Mouse (Mus musculus): ENCODE measurements around the gene Cox15. TPM values are rescaled to one million over a fixed set of nuclear protein-coding genes. Genes with fewer than 3 reads are reported as not detected.

The Cox15 gene
- total RNA-seq, 2 experiments from 2014 or later, result 13.0 to 16.6 TPM

GRCm38 (mm10) chr19:43762410-43762809 is 9.6 kb upstream of the Cox15 start:
- no peak for DNase-seq (ENCODE audit: low spot score)

GRCm38 (mm10) chr19:43761543-43762256 is 8.9 kb upstream of the Cox15 start:
- DNase-seq (ENCODE audit: low spot score), result no peak

DNA sequence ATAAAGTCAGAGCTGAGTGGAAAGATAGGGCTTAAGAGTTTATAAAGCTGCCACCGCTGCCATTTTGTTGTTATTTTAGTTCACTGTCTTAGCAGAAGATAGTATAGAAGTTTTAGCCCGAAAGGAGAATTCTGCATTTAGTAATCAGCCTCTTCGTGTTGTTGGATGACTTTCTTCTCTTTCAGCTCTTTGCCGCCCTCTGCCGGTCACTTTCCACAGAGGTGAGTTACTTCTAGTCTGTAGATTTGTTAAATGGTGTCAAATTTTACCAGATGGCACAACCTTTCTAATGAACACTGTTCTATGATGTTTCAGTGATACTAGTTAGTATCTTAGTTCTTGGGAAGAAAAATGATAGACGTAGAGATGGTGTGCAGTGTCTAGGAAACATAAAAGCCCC is 7.7 kb upstream of the Cox15 start:
- peak; percentile 71 for DNase-seq (ENCODE audit: low spot score)

DNA sequence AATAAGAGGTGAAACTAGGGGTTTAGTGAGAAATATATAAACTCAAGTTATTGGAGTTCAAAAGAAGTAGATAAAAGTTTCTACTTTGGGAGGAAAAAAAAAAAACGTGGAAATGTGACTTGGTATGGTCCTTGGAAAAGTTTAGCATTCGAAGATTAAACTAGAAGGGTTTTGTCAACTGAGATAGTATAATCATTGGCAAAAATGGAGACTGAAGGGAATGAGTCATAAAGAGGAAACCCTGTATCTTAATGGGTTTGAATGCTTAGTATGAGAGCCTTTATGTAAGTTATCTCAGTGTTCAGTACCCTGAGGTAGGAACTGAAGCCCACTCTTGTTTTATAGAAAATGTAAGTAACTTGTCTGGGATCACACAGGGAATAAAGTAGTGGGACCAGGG is 2.1 kb upstream of the Cox15 start:
- no peak for DNase-seq (ENCODE audit: low spot score)

- no peak for DNase-seq (ENCODE audit: low spot score)
Observed at GRCm38 (mm10) chr19:43754237-43754636, 1.4 kb upstream of the Cox15 start.

GRCm38 (mm10) chr19:43753226-43753835 is 531 bp upstream of the Cox15 start:
- DNase-seq (ENCODE audit: low spot score), result peak; percentile 93

GRCm38 (mm10) chr19:43750008-43750407 is 2.8 kb downstream of the Cox15 start:
- no peak for DNase-seq (ENCODE audit: low spot score)

GRCm38 (mm10) chr19:43747877-43748276 is 4.9 kb downstream of the Cox15 start:
- no peak for DNase-seq (ENCODE audit: low spot score)

DNA sequence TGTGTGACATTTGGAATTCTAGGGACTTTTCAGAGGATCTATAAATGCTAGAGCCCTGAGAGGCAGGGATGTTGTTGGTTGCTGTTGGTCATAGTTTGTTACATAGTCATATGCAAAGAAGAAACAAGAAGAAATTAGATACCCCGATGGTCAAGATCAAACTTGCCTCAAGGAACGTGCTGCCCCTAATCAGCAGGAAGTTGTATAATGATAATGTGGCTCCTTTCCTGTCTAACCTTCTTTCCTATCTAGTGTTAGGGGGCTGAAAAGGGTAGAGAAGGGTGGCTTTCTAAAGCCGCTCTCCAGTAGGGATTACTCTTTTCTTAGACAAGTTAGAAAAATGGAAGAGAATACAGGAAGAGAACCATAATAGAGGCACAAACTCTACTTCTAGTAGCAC is 7.1 kb downstream of the Cox15 start:
- no peak for DNase-seq (ENCODE audit: low spot score)

DNA sequence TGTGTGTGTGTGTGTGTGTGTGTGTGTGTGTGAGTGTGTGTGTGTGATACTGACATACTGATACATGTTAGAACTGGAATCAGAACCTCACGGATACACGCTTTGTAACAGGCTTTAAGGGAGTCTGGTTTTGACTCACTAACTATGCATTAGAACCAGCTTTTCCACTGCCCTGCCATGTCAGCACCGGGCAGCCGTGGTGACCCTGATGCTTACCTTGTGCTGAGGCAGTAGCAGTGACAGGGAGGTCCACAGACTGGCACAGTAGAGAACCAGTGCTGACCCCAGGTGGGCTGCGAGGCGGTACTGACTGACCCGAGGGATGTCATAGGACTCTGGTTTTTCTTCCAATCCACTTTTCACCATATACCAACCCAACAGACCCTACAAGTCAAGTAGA is 9.4 kb downstream of the Cox15 start:
- no peak for DNase-seq (ENCODE audit: low spot score)

DNA sequence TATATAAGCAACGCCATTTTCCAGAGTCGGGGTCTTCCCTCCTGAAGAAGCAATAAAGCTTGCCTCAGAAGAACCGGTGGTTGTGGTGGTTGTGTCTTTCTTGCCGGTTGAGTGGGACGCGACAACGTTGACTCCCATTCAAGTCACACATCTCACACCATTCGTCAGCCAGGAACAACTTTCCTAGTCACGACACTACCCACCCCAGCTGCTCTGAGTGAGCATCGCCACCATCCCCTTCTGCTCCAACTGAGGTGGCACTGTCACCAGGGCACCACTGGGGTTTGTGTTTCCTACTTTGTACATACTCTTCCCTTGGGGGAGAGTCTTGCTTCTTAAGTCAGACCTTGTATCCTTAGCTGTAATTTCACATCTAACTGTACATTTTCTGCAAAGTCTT is 14.4 kb downstream of the Cox15 start:
- no peak for DNase-seq (ENCODE audit: low spot score)

- no peak for DNase-seq (ENCODE audit: low spot score)
Observed at GRCm38 (mm10) chr19:43731157-43731556, 21.6 kb downstream of the Cox15 start.

DNA sequence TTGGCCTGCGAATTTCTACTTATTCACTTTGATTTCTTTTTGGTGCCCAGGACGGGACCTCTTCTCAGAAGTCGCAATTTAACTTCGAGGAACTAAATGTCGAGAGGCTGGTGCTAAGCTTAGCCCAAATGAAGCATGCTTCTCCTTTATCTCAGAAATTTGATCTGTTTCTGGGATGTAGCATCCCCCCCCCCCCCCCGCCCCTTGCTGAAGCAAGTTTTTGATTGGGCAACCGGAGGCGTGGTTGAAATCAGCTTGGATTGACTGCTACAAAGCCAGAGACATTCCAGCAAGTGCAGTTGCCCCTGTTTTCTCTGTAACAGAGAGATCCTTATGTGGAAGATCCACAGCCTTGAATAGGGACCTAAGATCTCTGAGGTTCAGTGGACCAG is 22.8 kb downstream of the Cox15 start:
- no peak for DNase-seq (ENCODE audit: low spot score)

DNA sequence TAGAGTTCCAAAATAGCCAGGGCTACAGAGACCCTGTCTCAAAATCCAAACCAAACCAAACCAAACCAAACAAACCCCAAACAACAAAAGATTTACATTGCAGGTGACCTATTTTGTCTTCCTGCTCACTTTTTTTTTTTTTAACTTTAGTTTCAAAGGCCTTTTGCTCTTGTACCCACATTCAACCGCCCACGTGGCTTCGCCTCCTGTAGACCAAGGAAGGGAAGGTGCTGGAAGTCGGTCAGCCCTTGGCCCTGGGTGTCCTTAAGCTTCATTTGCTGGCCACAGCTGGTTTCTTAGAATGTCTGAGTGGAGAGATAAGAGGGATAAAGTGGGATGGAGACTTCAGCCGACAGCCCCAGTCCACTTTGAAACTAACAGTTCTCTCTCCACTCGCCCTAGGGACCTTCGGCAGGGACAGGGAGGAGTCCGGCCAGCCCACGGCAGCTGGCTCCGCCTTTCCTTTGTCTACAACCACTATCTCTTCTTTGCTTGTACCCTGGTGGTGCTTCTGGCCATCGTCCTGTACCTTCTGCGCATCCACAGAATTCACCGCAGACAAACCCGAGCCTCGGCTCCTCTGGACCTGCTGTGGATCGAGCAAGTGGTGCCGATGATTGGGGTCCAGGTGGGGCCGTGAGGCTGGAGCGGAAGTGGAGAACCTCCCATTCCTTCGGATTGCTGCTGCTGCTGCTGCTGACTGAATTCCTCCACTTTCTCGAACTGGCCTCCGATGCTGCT is 23.3 kb downstream of the Cox15 start:
- no peak for DNase-seq (ENCODE audit: low spot score)

DNA sequence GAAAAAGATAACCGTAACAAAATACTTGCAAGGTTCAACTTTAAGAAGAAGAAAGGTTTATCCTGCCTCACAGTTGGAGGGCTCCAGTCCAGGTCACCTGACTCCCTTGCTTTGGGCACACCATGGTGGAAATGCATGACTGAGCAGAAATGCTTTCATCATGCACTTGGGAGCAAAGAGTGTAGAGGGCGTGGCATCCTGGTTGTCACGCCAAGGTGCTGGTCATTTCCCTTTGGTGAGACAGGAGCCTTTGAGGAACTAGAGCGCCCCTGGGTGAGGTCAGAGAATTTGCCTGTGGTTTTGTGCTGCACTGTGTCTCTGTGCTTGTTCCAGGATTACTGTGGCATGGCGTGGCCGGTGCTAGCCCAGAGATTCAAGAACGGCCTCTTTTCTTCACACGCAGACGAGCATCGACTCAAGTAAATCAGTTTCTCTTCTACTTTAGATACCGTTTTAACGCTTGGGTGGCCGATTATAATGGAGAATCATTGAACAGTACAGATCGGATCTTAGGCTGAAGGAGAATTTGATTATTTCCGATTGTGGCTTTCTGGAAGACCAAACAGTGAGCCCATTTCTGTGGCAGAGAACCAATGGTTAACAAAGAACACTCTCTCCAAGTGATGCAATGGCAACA is 26.2 kb downstream of the Cox15 start:
- no peak for DNase-seq (ENCODE audit: low spot score)

- no peak for DNase-seq (ENCODE audit: low spot score)
Observed at GRCm38 (mm10) chr19:43724821-43725220, 28.0 kb downstream of the Cox15 start.

GRCm38 (mm10) chr19:43724194-43724593 is 28.6 kb downstream of the Cox15 start:
- no peak for DNase-seq (ENCODE audit: low spot score)

DNA sequence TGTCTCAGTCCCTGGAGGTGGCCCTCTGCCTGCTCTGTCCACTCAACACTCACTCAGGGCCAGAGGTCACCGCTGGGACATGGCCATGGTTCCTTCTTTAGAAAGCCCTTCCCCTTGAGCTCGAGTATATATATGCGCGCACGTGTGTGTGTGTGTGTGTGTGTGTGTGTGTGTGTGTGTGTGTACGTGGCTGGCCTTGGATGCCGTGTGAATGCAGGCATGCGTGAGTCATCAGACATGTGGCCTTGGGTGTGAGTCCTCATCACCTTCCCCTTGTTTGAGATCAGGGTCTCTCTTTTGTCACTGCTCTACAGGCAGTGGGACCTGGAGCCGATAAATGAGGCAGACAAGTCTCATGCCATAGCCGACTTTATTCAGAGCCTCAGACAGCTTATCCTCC is 29.3 kb downstream of the Cox15 start:
- DNase-seq (ENCODE audit: low spot score), result no peak

DNA sequence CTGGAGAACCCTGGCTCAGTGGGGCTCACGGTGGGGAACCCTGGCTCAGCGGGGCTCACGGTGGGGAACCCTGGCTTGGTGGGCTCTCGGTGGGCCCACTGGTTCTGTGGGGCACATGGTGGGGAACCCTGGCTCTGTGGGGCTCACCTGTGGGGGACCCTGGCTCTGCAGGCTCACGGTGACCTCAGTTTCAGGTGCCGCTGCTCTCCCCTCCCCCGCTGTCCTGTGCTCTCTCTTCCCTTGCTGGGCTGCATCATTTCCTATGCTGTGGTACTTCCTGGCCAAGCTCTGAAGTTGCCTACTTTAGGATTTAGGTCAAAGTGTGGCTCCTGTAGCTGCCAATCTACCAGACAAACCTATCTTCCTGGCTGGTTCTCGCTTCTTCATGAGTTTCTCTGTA is 29.9 kb downstream of the Cox15 start:
- no peak for DNase-seq (ENCODE audit: low spot score)

GRCm38 (mm10) chr19:43720061-43720460 is 32.7 kb downstream of the Cox15 start:
- no peak for DNase-seq (ENCODE audit: low spot score)

GRCm38 (mm10) chr19:43711971-43712370 is 40.8 kb downstream of the Cox15 start:
- no peak for DNase-seq (ENCODE audit: low spot score)
